Mouse (Mus musculus): ENCODE data around the gene Tex46.

- TF ChIP-seq CTCF (IDR thresholded peaks at IDR 0.05; ENCODE audit: insufficient read depth, low read depth, low read length) (no peak), POLR2A (IDR thresholded peaks at IDR 0.05; ENCODE audit: insufficient read depth, low read depth, low read length) (no peak)
These were observed 15.0 kb upstream of the Tex46 start for GRCm38 (mm10) chr4:136595221-136595620.

Data from olfactory bulb, adult 2 months (tissue).